Mouse (Mus musculus): ENCODE measurements around the gene Nsfl1c.
"Not testable (repeated sequence)": the region's sequence is repeated elsewhere in the genome, so short reads cannot be mapped to it uniquely, and the experiment has no call there.

The Nsfl1c gene

DNA sequence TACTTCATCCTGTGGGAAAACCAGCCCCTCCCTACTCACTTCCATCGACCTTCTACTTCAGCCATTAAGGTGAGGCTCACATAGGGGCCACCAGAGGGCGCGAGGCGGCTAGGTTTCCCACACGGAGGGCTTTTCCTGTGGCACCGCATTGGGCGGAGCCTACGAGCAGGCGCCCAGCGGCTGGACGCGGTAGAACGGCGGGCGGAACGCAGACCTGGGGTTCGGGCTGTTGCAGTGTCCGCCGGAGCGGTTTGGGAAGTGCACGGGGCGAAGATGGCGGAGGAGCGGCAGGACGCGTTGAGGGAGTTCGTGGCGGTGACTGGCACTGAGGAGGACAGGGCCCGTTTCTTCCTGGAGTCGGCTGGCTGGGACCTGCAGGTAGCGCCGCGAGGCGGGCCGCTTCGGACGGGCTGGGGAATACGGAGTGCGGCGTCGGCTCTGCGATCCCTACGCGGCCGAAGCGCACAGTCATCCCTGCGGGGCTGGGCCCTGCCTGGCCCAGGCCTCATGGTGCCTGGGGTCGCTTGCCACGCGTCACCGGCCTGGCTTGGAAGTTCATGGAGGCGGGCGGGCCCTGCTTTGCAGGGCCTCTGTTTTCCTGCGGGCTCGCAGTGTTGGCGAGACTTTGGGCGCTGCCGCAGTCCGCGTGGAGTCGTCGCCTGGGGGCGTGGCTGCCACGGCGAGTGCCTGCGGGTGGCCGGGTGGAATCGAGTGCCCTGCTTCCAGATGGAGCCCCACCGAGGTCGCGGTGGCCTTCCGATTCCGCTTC, at the start of gene Nsfl1c:
Gene Nsfl1c (plus strand): TSS at position 148 of the 769 bp plus-strand sequence.
- DNase-seq: peak; percentile 96 to 98

DNA sequence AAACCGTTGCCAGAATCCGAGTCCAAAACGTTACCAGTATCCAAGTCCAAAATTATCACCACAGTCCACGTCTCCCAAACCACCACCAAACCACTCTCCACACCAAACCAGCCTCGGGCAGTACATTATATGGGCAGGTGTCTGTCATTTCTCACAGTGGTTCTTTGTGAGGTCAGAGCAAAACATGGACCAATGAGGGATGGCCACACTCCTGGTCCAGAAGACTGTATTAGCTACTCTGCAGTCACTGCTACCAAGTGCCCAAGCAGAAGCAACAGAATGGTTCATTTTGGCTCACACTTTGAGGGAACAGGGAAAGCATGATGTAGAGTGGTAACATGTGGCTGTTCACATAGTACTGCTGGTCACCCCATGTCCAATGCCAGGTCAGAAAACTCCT, 17.9 kb upstream of the Nsfl1c start, which contains the start of gene 4921509C19Rik:
Gene 4921509C19Rik (minus strand): TSS at position 101 of the 400 bp plus-strand sequence.
- DNase-seq: not testable (repeated sequence)

DNA sequence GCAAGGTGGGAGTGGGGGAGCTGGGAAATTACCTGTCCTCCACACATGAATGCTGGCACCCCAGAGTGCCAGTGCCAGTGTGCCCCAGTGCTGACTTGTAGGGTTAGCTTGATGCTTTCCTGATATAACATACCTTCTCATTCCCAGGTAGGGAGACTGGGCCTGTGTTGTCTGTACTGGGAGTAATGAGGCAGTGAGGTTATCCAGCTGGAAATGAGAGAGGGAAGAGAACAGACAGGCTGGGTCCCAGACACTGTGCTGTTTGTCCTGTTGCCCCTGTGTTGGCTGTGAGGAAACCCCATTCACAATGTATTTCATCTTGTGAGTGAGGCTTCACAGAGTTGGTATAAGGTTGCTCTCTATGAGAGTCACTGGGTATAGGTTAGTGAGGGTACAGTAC, 7.5 kb upstream of the Nsfl1c start:
- no peak for DNase-seq

DNA sequence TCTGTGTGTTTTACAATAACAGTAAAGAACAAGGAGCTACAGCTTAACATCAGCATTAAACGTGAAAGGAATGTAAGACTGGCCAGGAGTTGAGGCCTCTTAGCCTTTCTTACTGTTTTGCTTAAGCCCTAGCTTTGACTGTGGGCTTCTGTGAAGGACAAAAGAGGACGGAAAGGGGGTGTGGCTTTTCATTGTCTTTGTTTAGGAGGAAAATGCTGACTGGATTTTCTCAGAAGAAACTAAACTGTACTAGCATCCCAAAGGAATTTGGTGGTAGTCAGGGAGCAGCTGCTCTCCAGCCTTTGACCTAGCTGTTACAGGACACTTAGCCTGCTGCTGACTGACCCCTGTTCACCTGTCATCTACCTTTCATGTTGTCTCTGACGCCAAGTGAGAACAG, 4.4 kb downstream of the Nsfl1c start:
- no peak for DNase-seq

DNA sequence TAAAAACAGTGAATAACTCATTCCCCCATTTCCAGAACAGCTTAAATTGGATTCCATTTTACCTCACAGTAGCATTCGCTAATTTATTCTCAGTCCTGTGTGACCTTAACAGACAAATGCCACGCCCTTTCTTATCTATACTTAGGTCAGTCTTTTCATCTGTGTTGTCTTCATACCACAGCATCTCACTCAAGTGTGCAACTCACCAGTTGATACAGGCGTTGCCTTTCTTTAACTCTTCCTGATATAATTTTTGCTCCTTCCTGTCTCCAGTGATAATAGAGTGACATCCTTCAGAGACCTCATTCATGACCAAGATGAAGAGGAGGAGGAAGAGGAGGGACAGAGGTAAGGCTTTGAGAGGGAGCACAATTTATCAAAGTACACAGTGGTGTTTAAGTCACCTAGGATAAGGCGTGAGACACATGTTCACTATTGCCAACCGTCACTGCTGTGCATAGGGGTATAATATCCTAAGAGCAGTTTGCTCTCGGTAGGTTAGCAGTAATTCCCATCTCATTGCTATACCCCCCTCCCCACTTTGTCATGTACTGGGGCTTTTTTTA, 6.5 kb downstream of the Nsfl1c start:
- DNase-seq: no peak

DNA sequence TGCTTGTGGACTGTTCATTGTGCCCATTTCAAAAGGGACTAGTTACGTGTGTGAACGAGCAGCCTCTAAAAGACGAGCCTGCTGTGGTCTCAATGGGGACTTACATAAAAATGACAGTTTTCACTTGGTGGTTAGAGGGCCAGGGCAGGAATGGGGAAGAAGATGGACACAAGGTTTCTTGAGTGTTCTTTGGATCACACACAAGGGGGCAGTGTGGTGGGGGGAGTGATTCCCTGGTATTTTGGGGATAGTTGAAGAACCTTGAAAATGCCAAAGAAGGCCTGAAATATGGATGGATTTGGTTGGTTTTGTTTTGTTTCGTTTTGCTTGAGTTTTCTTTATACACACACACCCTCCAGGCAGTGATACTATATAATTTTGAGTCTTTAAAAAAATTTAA, 10.2 kb downstream of the Nsfl1c start:
- DNase-seq: no peak

DNA sequence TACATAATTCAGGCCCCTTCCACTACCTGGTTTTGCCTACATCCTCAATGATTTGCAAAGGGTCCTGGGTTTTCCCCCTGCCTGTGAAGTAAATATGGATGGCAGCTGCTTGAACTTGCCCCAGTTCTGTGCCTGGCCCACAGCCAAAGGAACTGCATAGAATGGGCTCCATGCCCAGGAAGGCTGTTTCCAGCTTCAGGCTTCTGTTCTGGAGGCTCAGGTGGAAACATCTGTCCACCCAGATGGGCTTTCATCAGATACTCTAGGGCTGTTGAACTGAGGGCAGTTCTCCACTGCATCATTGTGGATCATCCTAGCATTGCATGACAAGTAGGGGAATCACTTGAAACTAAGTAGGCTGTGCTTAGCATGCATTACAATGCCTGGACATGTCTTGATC, 18.2 kb downstream of the Nsfl1c start:
- DNase-seq: peak; percentile 24 to 34

DNA sequence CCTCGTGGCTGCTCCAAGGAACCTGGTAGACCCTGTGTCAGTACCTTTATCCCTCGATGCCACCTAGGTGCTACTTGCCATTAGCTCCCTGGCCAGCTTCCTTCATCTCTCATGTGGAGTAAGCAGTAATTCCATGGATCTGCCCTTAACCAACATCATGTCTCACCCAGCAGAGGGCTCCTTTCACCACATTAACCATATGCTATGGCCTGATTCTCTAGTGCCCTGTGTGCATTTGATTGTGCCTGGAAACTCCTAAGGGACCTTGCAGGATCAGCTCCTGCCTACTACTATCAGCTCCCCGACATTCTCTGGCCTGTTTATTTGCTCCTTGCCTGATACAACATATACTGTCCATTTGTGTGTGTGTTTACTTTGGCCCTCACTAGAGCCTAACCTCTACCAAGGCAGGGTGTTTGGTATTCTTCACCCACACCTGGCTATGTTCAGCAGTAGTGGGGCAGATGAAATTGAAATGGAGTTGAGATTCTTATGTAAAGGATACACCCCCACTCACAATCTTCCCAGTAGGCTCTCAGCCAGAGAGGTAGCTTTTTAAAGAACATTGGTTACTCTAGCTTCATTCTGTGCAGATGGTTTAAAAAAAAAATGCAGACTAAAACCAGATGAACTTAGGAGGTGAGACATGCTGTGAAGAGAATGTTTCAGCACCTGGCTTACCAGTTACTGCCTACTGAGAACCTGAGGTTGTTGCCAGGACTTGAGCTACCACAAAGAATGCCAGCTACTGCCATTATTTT, 19.7 kb downstream of the Nsfl1c start:
- DNase-seq: no peak

DNA sequence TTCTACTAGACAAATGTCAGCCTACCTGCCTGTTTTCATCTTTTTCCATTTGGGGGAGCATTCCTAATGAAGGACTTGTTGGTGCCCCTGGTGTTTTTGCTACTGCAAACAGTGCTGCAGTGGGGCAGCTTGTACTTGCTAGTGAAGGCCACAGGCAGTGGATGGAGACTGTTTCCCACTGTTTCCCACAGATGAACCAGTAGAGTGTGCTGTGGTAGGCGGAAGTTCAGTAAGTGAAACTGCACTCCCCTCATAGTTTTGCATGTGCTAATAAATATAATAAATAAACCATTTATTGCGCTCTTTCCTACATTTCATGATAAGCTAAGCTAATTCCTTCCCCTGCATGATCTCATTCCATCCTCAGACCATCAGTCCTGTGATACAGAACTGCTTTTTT, 25.0 kb downstream of the Nsfl1c start:
- DNase-seq: no peak

DNA sequence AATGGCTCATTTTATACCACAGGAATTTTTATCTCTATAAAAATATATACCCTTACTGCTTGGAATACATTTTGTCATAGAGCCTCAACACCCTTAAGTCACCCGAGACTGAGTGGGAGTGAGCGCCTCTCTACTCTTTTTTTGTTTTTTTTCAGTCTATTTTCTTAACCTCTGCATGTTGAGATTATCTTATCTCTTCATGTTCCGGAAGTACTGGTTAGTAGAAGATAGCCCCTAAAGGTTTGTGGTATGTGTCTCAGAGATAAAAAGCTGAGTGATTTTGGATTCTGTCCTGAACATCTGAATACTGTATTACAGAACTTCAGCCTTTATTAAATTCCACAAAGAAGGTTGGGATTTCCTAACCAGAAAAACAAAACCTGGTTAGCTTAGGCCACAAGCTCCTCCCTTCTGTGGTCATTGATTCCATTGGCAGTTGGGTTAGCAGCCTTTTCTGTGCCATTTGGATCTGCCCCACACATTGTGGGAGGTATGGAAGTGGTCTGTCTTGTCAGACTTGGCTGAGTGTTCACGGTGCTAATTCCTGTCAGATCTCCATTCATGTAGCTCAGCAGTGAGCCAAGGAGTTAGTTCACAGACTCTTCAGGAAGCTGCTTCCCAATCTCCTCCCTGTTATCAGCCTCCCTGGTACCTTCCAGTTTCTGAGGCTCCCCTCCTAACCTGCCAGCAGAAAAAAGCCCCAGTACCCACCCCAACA, 30.5 kb downstream of the Nsfl1c start:
- DNase-seq: no peak

DNA sequence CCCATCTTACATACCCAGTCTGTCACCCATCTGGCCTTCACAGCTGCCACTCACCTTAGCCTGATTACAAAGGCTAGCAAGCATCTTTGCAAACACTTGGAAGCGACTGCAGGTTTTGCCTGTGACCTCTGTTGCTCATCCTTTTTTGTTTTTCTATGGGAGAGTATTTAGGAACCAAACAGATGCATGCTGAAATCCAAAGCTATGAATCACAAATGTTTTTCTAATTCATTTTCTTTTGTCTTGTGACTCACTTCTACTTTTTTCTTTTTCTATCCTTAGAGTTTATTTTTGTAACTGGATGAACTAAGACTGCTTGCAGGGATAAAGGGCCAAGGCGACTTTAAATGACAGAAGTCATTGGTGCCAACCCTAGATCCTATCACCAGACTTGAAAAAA, 31.5 kb downstream of the Nsfl1c start:
- DNase-seq: no peak

DNA sequence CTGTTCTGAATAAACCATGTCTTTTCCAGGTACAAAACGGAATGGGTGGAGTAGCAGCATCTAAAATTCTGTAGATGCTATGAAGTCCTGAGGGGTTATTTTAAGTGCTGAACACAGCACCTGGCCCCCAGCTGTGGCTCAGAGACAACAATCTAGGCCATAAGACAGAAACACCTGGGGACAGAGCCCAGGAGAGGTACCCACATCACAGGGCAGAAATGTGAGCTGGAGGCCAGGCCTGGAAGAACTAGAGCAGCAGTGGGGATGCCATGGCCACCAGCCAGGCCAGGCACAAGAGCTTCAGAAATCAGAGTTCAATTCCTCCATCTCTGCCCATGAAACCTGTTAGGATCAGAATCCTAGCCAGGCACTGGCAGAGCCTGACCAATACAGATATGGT, 34.1 kb downstream of the Nsfl1c start:
- DNase-seq: no peak

DNA sequence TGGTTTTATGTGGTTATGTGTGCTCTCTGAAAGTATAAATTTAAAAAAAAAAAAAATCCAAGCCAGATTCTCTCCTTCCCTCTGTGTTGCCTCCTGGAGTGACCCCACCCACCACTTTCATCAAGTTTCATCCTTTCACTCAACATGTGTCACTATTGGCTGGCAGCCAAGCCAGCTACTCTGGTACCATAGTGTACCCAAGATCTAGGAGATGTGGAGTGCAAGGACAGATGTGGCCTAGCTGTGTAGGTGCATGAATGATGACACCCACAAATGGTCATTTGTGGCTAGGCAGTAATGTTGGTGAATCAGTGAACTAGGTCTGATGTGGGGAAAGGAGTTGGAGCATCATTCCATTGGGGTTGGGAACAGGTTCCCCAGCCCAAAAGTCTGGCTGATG, 35.2 kb downstream of the Nsfl1c start:
- no peak for DNase-seq

DNA sequence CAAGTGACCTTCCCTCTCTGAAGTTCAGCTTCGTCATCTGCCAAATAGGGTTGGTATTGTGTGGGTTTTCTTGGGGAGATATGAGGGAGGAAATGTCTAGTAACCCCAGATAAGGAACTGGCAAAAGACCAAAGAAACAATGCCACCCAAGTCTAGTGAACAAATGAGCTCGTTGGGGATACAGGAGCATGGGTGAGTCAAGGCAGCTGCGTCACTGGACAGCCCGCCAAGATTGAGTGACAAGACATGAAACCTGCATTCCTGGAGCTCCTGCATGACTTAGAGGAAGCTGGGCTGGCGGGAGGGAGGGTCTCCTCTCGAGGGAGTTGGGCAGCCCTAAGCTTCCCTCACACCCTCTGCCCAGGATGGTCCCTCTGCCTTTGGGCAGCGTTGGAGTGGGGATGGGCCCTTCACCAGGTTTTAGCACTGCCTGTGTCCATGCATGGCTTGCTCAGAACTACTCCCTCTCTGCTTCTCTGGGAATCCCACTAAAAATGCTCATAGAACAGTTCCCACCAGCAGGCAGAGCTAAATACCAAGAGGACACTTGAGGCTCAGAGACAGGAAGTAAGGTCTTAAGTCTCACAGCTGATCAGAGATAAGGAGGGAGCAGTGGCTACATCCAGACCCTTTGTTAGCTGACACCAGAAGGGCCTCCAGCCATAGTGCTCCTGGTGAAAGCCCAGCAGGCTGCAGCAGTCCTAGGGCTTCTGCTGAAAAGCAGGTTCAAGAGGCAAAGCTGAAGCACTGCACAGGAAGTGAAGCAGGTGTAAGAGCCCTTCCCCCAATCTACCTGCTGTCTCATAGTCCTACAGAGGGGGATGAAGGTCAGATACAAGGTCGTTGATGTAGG, 36.6 kb downstream of the Nsfl1c start:
- DNase-seq: no peak

DNA sequence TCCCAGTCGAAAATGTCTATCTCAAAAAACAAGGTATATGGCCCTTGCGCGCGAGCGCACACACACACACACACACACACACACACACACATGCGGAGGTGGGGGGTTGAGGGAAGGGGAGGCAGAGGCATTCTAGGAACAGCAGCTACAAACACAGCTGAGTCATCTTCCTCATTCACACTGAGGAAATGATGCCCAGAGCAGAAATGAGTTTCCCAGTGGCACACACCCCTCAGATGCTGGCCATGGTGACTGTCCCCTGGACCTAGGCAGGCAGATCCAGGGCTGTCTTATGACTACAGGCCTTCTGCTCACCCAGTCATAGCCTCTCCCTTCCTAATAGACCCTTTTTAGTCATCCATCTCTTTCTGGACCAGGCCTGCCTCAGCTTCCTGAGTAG, 39.6 kb downstream of the Nsfl1c start:
- DNase-seq: no peak

DNA sequence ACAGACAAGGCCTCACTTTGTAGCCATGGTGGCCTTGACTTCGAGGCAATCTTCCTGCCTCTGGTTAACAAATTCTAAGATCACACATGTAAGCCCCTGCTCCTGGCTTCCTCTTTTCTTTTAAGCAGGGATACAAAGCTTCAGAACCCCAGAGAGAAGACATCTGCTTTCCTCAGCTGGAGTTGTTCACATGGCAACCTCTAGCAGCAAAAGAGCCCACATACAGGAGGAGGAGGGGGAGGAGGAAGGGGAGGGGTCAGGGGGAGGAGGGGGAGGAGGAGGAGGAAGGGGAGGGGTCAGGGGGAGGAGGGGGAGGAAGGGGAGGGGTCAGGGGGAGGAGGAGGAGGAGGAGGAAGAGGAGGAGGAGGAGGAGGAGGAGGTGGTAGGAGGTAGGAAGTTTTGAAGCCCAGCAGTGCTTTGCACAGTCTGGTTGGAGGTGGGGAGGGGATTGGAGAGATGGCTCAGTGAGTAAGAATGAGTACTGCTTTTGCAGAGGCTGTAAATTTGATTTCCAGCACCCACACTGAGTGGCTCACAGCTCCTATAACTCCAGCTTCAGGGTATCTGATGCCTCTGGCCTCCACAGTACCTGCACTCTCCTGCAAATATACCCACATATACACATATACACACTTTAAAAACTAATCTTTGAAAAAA, 42.1 kb downstream of the Nsfl1c start:
- no peak for DNase-seq

DNA sequence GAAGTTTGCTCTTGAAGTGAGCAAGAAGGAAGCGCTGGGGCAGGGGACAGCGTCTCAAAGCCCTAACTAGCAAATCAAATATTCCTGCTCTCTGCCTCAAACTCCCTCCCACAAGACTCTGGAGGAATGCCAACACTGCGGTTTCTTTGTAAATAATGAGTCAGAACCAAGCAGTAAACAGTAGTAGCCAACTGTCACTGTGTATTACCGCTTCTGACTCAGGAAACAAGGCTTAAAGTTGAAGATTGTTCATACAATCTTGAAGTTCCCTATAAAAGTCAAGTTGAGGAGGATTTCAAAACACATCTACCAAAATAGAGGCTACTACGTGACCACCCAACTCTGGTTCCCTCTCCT, 42.6 kb downstream of the Nsfl1c start:
- no peak for DNase-seq

DNA sequence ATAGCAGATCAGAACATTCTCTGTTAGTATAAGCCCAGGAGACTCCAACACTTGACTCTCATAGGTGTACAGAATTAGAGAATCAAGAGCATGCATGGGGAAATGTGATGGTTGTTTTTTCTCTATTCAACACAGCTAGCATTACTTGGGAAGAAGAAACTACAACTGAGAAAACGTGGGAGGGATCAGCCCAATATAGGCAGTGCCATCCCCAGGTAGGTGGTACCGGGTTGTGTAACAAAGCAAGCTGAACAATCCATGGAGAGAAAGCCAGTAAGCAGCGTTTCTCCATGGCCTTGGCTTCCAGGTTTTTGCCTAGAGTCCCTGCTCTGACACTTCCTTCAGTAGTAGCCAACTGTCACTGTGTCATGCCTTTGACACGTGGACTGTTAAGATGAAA, 44.7 kb downstream of the Nsfl1c start:
- no peak for DNase-seq

DNA sequence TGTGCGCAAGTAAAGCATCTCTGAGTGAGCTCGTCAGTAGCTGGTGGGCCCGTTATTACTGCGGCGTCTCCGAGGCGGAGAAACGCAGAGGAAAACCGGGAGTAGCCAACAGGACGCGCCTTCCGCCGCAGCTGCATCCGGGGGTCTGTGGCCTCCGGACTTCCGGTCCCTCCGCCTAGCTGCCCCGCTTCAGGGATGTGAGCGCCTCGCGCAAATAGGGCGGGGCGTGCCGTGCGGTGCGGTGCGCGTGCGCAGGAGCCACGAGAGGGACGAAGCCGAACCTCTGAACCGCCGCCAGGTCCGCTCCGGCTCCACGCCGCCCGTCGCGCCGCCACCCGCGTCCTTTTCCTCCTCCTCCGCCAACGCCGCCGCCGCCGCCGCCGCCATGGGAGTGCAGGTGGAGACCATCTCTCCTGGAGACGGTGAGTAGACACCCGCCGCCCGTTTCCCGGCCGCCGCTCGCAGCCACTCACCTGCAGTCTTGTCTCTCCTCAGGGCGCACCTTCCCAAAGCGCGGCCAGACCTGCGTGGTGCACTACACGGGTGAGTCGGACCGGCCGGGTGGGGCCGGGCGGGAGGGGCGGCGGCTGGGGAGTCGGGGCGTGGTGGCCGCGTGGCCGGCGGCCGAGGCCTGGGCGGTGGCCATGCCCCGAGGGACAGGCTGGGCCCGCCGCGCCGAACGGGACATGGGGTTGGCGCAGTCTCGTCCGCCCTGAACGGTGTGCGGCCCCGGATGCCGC, 48.5 kb downstream of the Nsfl1c start, which contains the start of gene Fkbp1a:
Gene Fkbp1a (plus strand): TSS at position 161 of the 740 bp plus-strand sequence.
- DNase-seq: peak; percentile 98 to 99

DNA sequence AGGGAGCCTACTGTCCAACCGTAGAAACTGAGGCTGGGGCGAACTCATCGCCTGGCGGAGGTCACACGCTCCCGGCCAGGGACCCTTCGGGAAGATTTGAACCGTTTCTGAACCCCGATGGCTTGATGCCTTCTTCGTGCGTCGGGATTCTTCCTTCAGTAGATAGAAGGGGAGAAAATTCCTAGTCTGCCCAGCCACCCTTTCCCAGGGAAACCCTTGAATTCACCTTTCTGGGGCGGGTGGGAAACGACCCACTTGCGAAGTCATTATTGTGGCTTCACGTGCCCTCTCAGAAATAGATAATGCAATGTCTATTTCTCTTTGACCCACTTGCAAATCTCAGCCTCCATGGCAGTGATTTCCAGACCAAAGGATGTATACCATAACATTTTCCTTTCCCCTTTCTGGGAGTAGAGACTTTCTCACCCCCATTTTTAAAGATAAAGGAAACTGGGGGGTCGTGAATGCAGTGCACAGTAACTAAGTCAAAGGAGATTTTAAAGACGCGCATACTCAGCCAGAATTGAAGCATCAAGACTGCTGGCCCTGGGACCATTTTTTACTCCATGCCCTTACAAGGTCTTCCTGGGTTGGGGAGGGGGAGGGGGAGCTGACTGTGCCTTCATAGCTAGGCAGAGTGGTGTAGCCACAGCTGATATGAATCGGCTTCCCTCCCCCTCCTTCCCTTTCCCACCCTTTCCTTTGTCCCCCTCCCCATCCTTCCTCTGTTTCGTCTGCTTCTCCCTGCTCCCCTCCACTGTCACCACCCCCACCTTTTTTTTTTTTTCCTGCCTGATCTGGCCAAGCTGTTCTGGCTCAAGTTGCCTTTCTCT, 49.3 kb downstream of the Nsfl1c start:
- DNase-seq: peak; percentile 25 to 27

Measured in cerebellum, postnatal 36 days (tissue).